Mouse (Mus musculus): ENCODE measurements around the gene Asb17.

The Asb17 gene

DNA sequence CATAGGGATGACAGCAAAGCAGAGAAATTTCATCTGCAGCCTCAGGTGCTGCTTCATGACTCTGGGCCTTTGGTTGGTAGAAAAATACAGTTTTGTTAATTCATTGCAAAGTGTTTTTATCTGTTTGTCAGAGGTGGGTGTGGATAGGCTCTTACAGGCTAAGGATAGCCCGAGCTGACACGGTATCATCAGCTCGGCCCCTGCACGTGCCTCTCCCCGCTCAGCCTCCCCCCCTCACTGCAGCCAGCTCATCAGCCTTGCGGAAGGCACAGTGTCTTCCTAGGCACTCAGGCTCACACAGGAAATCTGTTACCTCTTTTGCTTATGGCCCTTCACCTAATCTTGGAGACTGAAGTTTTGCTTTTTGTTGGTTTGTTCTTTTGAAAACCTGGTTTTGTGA is 44.1 kb downstream of the Asb17 start:
- DNase-seq (ENCODE audit: low read depth, low spot score), result no peak

DNA sequence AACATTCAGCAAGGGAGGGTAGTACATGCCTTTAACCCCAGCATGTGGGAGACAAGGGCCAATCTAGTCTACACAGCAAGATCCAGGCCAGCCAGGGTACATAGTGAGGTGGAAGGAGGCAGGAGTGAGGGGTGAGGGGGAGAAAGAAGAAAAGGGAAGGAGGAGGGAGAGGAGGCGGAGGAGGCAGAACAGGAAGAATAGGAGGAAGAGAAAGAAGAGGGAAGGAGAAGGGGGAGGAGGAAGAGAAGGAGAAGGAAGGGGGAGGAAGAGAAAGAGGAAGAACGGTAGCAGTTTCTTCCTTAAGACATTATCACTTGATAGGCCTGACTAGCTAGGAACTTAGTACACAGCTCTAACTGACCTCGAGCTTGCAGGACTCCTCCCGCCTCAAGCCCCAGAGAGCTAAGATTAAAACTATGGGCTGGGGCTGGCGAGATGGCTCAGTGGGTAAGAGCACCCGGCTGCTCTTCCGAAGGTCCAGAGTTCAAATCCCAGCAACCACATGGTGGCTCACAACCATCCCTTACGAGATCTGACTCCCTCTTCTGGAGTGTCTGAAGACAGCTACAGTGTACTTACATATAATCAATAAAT is 45.3 kb downstream of the Asb17 start:
- no peak for DNase-seq (ENCODE audit: low read depth, low spot score)

DNA sequence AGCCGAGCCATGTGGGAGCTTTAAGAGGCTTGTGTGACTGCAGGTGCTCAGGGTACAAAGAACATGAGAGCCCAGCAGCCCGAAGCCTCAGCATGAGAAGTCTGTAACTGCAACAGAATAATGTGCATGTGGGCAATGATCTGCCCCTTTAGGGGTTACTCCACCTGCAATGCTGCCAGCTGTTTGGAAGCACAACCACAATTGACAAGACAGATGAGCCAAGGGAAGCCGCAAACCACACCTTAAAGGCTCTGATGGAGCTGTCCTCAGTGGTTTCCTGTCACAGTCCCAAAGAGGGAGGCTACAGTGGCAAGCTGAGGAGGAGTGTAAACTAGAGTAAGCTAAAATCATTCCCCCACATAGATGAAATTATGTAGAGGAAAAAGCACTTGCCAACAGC is 51.4 kb downstream of the Asb17 start:
- no peak for DNase-seq (ENCODE audit: low read depth, low spot score)

DNA sequence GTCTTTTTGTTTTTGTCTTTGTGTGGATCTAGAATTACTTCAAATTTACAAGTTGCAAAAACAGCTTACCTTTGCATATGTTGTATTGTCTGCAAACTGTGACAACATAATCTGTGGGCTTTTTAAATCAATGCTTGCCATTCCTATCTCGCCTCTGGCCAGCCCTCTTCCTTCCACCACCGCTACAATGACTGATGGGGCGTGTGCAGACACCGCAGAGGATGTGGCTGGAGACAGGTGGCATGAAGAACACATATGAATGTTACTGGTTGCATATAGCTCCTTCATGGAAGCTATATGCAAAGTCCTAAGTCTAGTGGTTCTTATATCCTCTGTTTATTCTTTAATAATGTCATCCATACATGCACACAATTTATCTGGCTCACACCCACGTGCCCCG is 53.2 kb downstream of the Asb17 start:
- no peak for DNase-seq (ENCODE audit: low read depth, low spot score)

DNA sequence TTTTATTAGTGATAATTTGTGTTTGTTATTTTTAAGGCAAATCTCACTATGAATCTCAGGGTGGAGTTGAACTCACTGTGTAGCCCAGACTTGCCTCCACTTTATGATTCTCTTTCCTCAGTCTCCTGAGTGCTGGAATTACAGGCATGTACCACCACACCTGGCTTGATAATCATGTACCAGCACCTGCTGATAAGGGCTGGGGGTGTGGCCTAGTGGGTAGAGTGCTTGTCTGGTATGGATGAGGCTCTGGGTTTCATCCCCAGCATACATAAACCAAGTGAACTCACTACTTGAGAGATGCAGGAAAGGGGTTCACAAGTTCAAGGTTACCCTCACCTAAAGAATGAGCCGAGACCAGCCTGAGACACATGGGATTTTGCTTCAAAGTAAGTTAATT is 57.9 kb downstream of the Asb17 start:
- DNase-seq (ENCODE audit: low read depth, low spot score), result no peak

DNA sequence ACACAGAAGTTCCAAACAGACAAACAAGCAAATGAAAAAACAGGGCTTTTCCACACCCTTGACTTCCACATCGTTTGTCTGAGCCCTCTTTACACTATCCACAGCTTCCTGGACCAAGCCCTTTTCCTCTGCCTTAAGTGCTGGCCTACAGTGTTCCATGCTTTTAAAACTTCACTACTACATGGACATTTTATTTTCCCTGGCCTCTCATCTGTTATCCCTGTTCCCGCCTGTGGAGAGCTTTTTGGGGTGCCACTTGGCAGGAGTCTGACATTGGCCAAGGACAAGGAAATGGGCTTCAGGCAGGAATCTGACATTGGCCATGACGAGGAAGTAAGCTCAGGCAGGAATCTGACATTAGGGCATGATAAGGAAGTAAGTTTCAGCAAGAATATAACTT is 58.6 kb downstream of the Asb17 start:
- no peak for DNase-seq (ENCODE audit: low read depth, low spot score)

DNA sequence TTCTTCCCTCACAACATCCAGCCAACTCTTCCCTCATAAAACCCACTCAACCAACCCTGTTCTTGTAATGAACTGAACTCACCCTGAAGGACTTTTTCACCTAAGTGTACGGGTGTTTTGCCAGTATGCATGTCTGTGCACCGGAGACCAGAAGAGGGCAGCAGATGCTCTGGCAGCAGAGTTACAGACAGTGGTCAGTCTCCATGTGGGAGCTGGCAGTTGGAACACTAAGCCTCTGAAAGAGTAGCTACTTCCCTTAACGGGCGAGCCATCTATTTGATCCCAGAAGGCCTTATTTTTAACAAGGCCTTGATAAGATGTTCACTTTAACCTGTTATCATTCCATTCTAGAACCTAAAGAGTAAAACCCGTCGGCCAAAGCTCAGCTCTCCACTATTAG is 60.6 kb downstream of the Asb17 start:
- peak; percentile 87 for DNase-seq (ENCODE audit: low read depth, low spot score)
